24 mouse cellular contexts compared by ENCODE assay signal in the genomic region with DNA sequence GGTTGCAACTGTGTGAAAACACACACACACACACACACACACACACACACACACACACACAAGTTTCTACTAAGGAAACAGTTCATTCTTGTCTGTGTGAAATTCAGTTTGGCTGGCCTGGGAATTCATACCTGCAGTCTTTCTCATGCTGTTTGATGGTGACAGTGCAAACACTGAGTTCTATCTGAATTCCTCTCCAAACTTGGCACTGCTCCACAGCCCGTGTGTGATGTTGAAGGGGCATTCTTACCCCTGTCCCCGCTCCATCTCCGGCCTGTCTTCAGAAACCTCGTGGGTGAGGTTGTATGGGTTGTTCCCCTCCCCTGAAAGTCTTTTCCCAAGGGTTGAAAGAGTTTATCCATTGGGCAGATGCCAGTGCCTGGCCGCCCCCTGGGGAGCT. TPM values are rescaled to one million over a fixed set of nuclear protein-coding genes. Genes with fewer than 3 reads are reported as not detected.
DNase-seq lines count a peak whose midpoint lies in the region; ATAC-seq and TF ChIP-seq lines count a peak whose summit lies in the region.
"Had no signal": no experiment of that assay in that cellular context is flagged by ENCODE, and none has a peak within 500 bp of the region (broad histone marks: within the 10 kb centered on the region; RNA-seq: fewer than 3 reads in every experiment).

No protein-coding gene starts in this region.

- H3K4me3 ChIP-seq in heart, embryonic 12.5 days = no peak overlapping the region
- no peak overlapping the region for H3K4me3 ChIP-seq in heart, postnatal 0 days (ENCODE audit: low read depth, low read length)
- H3K4me3 ChIP-seq in lung, embryonic 16.5 days (ENCODE audit: low read length) = no peak overlapping the region
- H3K4me3 ChIP-seq: limb, embryonic 13.5 days; midbrain, embryonic 10.5 days; myocyte; neural tube, embryonic 12.5 days had no signal

- DNase-seq in heart, postnatal 36 days = no peak
- DNase-seq in heart, postnatal 0 days (ENCODE audit: low spot score) = no peak
- no peak for DNase-seq in heart, adult 11 months
- no peak for DNase-seq in lung, postnatal 36 days
- DNase-seq in adrenal gland, postnatal 10 days = no peak
- DNase-seq: adrenal gland, postnatal 25 days; cerebellum, adult 18-20 months; gastrocnemius, postnatal 14 days; kidney, adult 8-10 months; kidney, postnatal 4 days; right cerebral cortex, adult 18-20 months; spleen, adult 18-20 months; thymus, postnatal 14 days had no signal

- peaks cover 29% of the 10 kb centered on the region for H3K36me3 ChIP-seq in heart, embryonic 12.5 days
- H3K36me3 ChIP-seq in heart, postnatal 0 days (replicated peaks; ENCODE audit: control insufficient read depth, insufficient read depth, low read length) = peaks cover 15% of the 10 kb centered on the region
- no peaks in the 10 kb centered on the region for H3K36me3 ChIP-seq in lung, embryonic 16.5 days (ENCODE audit: control insufficient read depth, insufficient read depth, low read length)

- H3K27me3 ChIP-seq in heart, embryonic 12.5 days (replicated peaks) = no peaks in the 10 kb centered on the region
- no peaks in the 10 kb centered on the region for H3K27me3 ChIP-seq in heart, postnatal 0 days (ENCODE audit: control insufficient read depth, insufficient read depth, low read length)
- H3K27me3 ChIP-seq in lung, embryonic 16.5 days (ENCODE audit: control insufficient read depth, insufficient read depth, low read depth, low read length) = no peaks in the 10 kb centered on the region
- H3K27me3 ChIP-seq: limb, embryonic 13.5 days; neural tube, embryonic 12.5 days had no signal

- intact Hi-C loops in heart, postnatal 36 days (cut with DNase I) = no loop called here

- TF ChIP-seq CTCF in heart, postnatal 0 days (IDR thresholded peaks at IDR 0.05; ENCODE audit: low read depth) = 0 out of 2 replicates have a peak, but pooled peaks have one; percentile 0

- no peak for ATAC-seq in heart, embryonic 12.5 days (ENCODE audit: insufficient number of reproducible peaks, low FRiP score)
- no peak for ATAC-seq in heart, postnatal 0 days (ENCODE audit: insufficient read depth, low read depth)
- ATAC-seq in lung, embryonic 16.5 days (ENCODE audit: low read depth) = peak; percentile 34; the same call in 1 of the 2 replicates
- ATAC-seq: CD4-positive, CD25-positive, alpha-beta regulatory T cell, adult 4 months; forebrain, embryonic 14.5 days; intestine, embryonic 16.5 days had no signal

- H3K4me2 ChIP-seq in heart, embryonic 12.5 days = no peak overlapping the region
- H3K4me2 ChIP-seq in heart, postnatal 0 days (ENCODE audit: low read depth, low read length) = no peak overlapping the region
- no peak overlapping the region for H3K4me2 ChIP-seq in lung, embryonic 16.5 days (ENCODE audit: low read depth, low read length)
- H3K4me2 ChIP-seq: limb, embryonic 13.5 days; liver, embryonic 11.5 days; neural tube, embryonic 12.5 days had no signal

- no peak for TF ChIP-seq EP300 in heart, postnatal 0 days (IDR thresholded peaks at IDR 0.05; ENCODE audit: low read depth)

- 26% methylated on average over 5 of the region's 5 CpGs for WGBS in heart, embryonic 12.5 days
- WGBS in heart, postnatal 0 days = 20% methylated on average over 5 of the region's 5 CpGs
- 25% methylated on average over 5 of the region's 5 CpGs for WGBS in lung, embryonic 16.5 days

- 0 out of 2 replicates have a peak overlapping the region, but pooled peaks have one; percentile 13 for H3K9ac ChIP-seq in heart, embryonic 12.5 days
- no peak overlapping the region for H3K9ac ChIP-seq in heart, postnatal 0 days (replicated peaks; ENCODE audit: low read depth, low read length)
- H3K9ac ChIP-seq in lung, embryonic 16.5 days (ENCODE audit: low read length) = no peak overlapping the region
- H3K9ac ChIP-seq: limb, embryonic 13.5 days; neural tube, embryonic 12.5 days had no signal

- peak overlapping the region; percentile 49 for H3K27ac ChIP-seq in heart, embryonic 12.5 days (ENCODE audit: poor library complexity, severe bottlenecking)
- H3K27ac ChIP-seq in heart, postnatal 0 days (ENCODE audit: low read depth) = 0 out of 2 replicates have a peak overlapping the region, but pooled peaks have one; percentile 12
- 0 out of 2 replicates have a peak overlapping the region, but pooled peaks have one; percentile 23 for H3K27ac ChIP-seq in lung, embryonic 16.5 days (ENCODE audit: low read length)
- H3K27ac ChIP-seq: kidney, postnatal 0 days; limb, embryonic 13.5 days; midbrain, embryonic 10.5 days; neural tube, embryonic 12.5 days had no signal

- H3K9me3 ChIP-seq in heart, embryonic 12.5 days (replicated peaks) = no peaks in the 10 kb centered on the region
- H3K9me3 ChIP-seq in heart, postnatal 0 days (replicated peaks; ENCODE audit: control insufficient read depth, low read length) = no peaks in the 10 kb centered on the region
- H3K9me3 ChIP-seq in lung, embryonic 16.5 days (ENCODE audit: control insufficient read depth, low read length) = no peaks in the 10 kb centered on the region
- H3K9me3 ChIP-seq: limb, embryonic 13.5 days; midbrain, embryonic 10.5 days; neural tube, embryonic 12.5 days had no signal

- H3K4me1 ChIP-seq in heart, embryonic 12.5 days (replicated peaks) = peaks cover 97% of the 10 kb centered on the region
- H3K4me1 ChIP-seq in heart, postnatal 0 days (ENCODE audit: control insufficient read depth, insufficient read depth) = peaks cover 90% of the 10 kb centered on the region
- H3K4me1 ChIP-seq in lung, embryonic 16.5 days (replicated peaks; ENCODE audit: control insufficient read depth, insufficient read depth, low read length) = peaks cover 58% of the 10 kb centered on the region

RNA-seq across cellular contexts. Expression of a gene that starts 28.2 kb away (rescaled TPM):
- 23.1 and 23.3 TPM in 2 replicates for polyA plus RNA-seq in heart, embryonic 12.5 days (2016; fragmentation: Nextera tagmentation; extraction: Ambion mirVana)
- total RNA-seq in heart, postnatal 36 days (2021) = 10 to 100 TPM; 68.1 to 82.1 TPM
- total RNA-seq in heart, postnatal 0 days (2014; rRNA removed; ENCODE audit: low replicate concordance) = 33.8 and 44.5 TPM in 2 replicates
- 12.3 and 12.8 TPM in 2 replicates for polyA plus RNA-seq in heart, postnatal 0 days (2015; fragmentation: Nextera tagmentation; extraction: Ambion mirVana)
- polyA plus RNA-seq in lung, embryonic 16.5 days (2015; fragmentation: Nextera tagmentation; extraction: Ambion mirVana) = 16.0 TPM in 2 replicates
- total RNA-seq in adrenal gland, postnatal 10 days (2021) = 10 to 100 TPM; 21.8 to 26.7 TPM
